In genomic region chr4:106841303-106841702, GRCm38 (mm10) we compare ENCODE assay signal across 8 mouse cellular contexts. TPM values are rescaled to one million over a fixed set of nuclear protein-coding genes. Genes with fewer than 3 reads are reported as not detected.
DNase-seq lines count a peak whose midpoint lies in the region; ATAC-seq and TF ChIP-seq lines count a peak whose summit lies in the region.

No protein-coding gene starts in this region.

- no peak overlapping the region for H3K4me2 ChIP-seq in kidney, postnatal 0 days (ENCODE audit: low read length)
- peak overlapping the region; percentile 93 for H3K4me2 ChIP-seq in embryonic facial prominence, embryonic 12.5 days (replicated peaks)
- H3K4me2 ChIP-seq in hindbrain, embryonic 16.5 days (ENCODE audit: low read length) = peak overlapping the region; percentile 100
- H3K4me2 ChIP-seq in neural tube, embryonic 14.5 days (ENCODE audit: low read depth, low read length) = peak overlapping the region; percentile 1; the same call in 1 of the 2 replicates

- no peaks in the 10 kb centered on the region for H3K27me3 ChIP-seq in kidney, postnatal 0 days (ENCODE audit: insufficient read depth, low read length)
- no peaks in the 10 kb centered on the region for H3K27me3 ChIP-seq in embryonic facial prominence, embryonic 12.5 days
- H3K27me3 ChIP-seq in hindbrain, embryonic 16.5 days (replicated peaks; ENCODE audit: control insufficient read depth, insufficient read depth, low read length) = no peaks in the 10 kb centered on the region
- H3K27me3 ChIP-seq in neural tube, embryonic 14.5 days (ENCODE audit: control insufficient read depth, insufficient read depth, low read length) = no peaks in the 10 kb centered on the region

- ATAC-seq in kidney, postnatal 0 days (replicated peaks; ENCODE audit: low FRiP score, low read depth) = no peak
- no peak for ATAC-seq in embryonic facial prominence, embryonic 12.5 days (ENCODE audit: insufficient number of reproducible peaks, insufficient read depth, low FRiP score, low TSS enrichment)
- no peak for ATAC-seq in hindbrain, embryonic 16.5 days
- ATAC-seq in neural tube, embryonic 14.5 days (ENCODE audit: low read depth) = no peak
- no peak for ATAC-seq in erythroid progenitor cell, adult 5-6 weeks (replicated peaks; ENCODE audit: low FRiP score, poor library complexity, severe bottlenecking)

- no peak overlapping the region for H3K9ac ChIP-seq in kidney, postnatal 0 days (ENCODE audit: low read depth, low read length)
- H3K9ac ChIP-seq in embryonic facial prominence, embryonic 12.5 days = peak overlapping the region; percentile 22; the same call in 1 of the 2 replicates
- peak overlapping the region; percentile 84; the same call in 1 of the 2 replicates for H3K9ac ChIP-seq in hindbrain, embryonic 16.5 days (ENCODE audit: low read depth, low read length)
- no peak overlapping the region for H3K9ac ChIP-seq in neural tube, embryonic 14.5 days (replicated peaks; ENCODE audit: low read depth, low read length)

- TF ChIP-seq CTCF in kidney, postnatal 0 days (IDR thresholded peaks at IDR 0.05; ENCODE audit: low read depth) = no peak

- no peak overlapping the region for H3K4me3 ChIP-seq in kidney, postnatal 0 days (replicated peaks; ENCODE audit: low read depth, low read length)
- H3K4me3 ChIP-seq in embryonic facial prominence, embryonic 12.5 days = no peak overlapping the region
- no peak overlapping the region for H3K4me3 ChIP-seq in hindbrain, embryonic 16.5 days (ENCODE audit: low read length)
- no peak overlapping the region for H3K4me3 ChIP-seq in neural tube, embryonic 14.5 days (ENCODE audit: low read depth, low read length)

- 28% methylated on average over 7 of the region's 7 CpGs for WGBS in kidney, postnatal 0 days
- 8% methylated on average over 7 of the region's 7 CpGs for WGBS in embryonic facial prominence, embryonic 12.5 days
- WGBS in hindbrain, embryonic 16.5 days = 11% methylated on average over 7 of the region's 7 CpGs
- 29% methylated on average over 7 of the region's 7 CpGs for WGBS in neural tube, embryonic 14.5 days

- H3K9me3 ChIP-seq in kidney, postnatal 0 days (replicated peaks; ENCODE audit: low read length) = no peaks in the 10 kb centered on the region
- H3K9me3 ChIP-seq in embryonic facial prominence, embryonic 12.5 days = no peaks in the 10 kb centered on the region
- H3K9me3 ChIP-seq in hindbrain, embryonic 16.5 days (ENCODE audit: control insufficient read depth, low read length) = no peaks in the 10 kb centered on the region
- no peaks in the 10 kb centered on the region for H3K9me3 ChIP-seq in neural tube, embryonic 14.5 days (ENCODE audit: control insufficient read depth, low read length)

- no peaks in the 10 kb centered on the region for H3K36me3 ChIP-seq in kidney, postnatal 0 days (ENCODE audit: insufficient read depth, low read length)
- no peaks in the 10 kb centered on the region for H3K36me3 ChIP-seq in embryonic facial prominence, embryonic 12.5 days
- H3K36me3 ChIP-seq in hindbrain, embryonic 16.5 days (ENCODE audit: control insufficient read depth, insufficient read depth, low read length) = no peaks in the 10 kb centered on the region
- H3K36me3 ChIP-seq in neural tube, embryonic 14.5 days (ENCODE audit: control insufficient read depth, insufficient read depth, low read length) = no peaks in the 10 kb centered on the region

- DNase-seq in kidney, postnatal 0 days (ENCODE audit: low spot score) = no peak
- DNase-seq in kidney, postnatal 36 days = no peak
- no peak for DNase-seq in right cerebral cortex, adult 2 months (ENCODE audit: low spot score in 2 of 2)
- DNase-seq in gastrocnemius, adult 8-10 months (ENCODE audit: low spot score in 2 of 2) = no peak

- H3K27ac ChIP-seq in kidney, postnatal 0 days = 0 out of 2 replicates have a peak overlapping the region, but pooled peaks have one; percentile 95
- H3K27ac ChIP-seq in embryonic facial prominence, embryonic 12.5 days = peak overlapping the region; percentile 100
- no peak overlapping the region for H3K27ac ChIP-seq in hindbrain, embryonic 16.5 days (ENCODE audit: low read depth, low read length)
- peak overlapping the region; percentile 46 for H3K27ac ChIP-seq in neural tube, embryonic 14.5 days (ENCODE audit: low read depth, low read length)

- H3K4me1 ChIP-seq in kidney, postnatal 0 days (replicated peaks; ENCODE audit: insufficient read depth, low read length) = peaks cover 11% of the 10 kb centered on the region
- peaks cover 58% of the 10 kb centered on the region for H3K4me1 ChIP-seq in embryonic facial prominence, embryonic 12.5 days
- peaks cover 32% of the 10 kb centered on the region for H3K4me1 ChIP-seq in hindbrain, embryonic 16.5 days (ENCODE audit: control insufficient read depth, insufficient read depth, low read depth, low read length)
- H3K4me1 ChIP-seq in neural tube, embryonic 14.5 days (ENCODE audit: control insufficient read depth, insufficient read depth, low read length) = peaks cover 27% of the 10 kb centered on the region

RNA-seq across cellular contexts. Expression of gene Acot11, which starts 36.5 kb away (rescaled TPM):
- 1.7 and 1.9 TPM in 2 replicates for polyA plus RNA-seq in kidney, postnatal 0 days (2015; fragmentation: Nextera tagmentation; extraction: Ambion mirVana)
- polyA plus RNA-seq in embryonic facial prominence, embryonic 12.5 days (2016; fragmentation: Nextera tagmentation; extraction: Ambion mirVana) = 1.9 and 3.0 TPM in 2 replicates
- polyA plus RNA-seq in hindbrain, embryonic 16.5 days (2015; fragmentation: Nextera tagmentation; extraction: Ambion mirVana) = 2.7 and 3.2 TPM in 2 replicates
- polyA plus RNA-seq in neural tube, embryonic 14.5 days (2014; fragmentation: Nextera tagmentation; extraction: Ambion mirVana) = 1.4 and 1.9 TPM in 2 replicates
- 4.2 and 6.8 TPM in 2 replicates for total RNA-seq in erythroid progenitor cell, adult 5-6 weeks (2015; ENCODE audit: low replicate concordance)
- total RNA-seq in erythroid progenitor cell, adult 5-6 weeks (2017; ENCODE audit: low replicate concordance) = 4.5 and 5.3 TPM in 2 replicates
- 10 to 100 TPM in 2 of 4 experiments, 1 to 10 TPM in 2; 9.1 to 12.9 (median 10.1) TPM for total RNA-seq in gastrocnemius, adult 8-10 months (2022)

Comparison
In these comparisons a context has a peak if more than half of its experiments do, and no peak if none do; other contexts are left out.
1. H3K9ac ChIP-seq: peak in embryonic facial prominence, embryonic 12.5 days (single experiment) and hindbrain, embryonic 16.5 days (single experiment); none in kidney, postnatal 0 days (single experiment) and neural tube, embryonic 14.5 days (single experiment).